Mouse (Mus musculus): Measurements from ENCODE around the gene Nol4l. TPM values are rescaled to one million over a fixed set of nuclear protein-coding genes. Genes with fewer than 3 reads are reported as not detected.

The Nol4l gene
- polyA plus RNA-seq, 1 experiment from 2014 or later: 13.8 TPM

- Histone ChIP-seq H3K4me2 (replicated peaks; ENCODE audit: low read depth, low read length) (peak within 1 kb of the TSS; percentile 99), H3K27ac (ENCODE audit: low read length) (peak within 1 kb of the TSS; percentile 54), H3K27me3 (ENCODE audit: insufficient read depth, low read length) (no peaks in the 10 kb centered on the region), H3K9ac (replicated peaks; ENCODE audit: low read length) (peak within 1 kb of the TSS; percentile 72), H3K4me1 (ENCODE audit: insufficient read depth, low read length) (peaks cover 48% of the 10 kb centered on the region), H3K36me3 (ENCODE audit: insufficient read depth, low read length) (no peaks in the 10 kb centered on the region), H3K9me3 (ENCODE audit: low read length) (no peaks in the 10 kb centered on the region), H3K4me3 (ENCODE audit: low read length) (peak within 1 kb of the TSS; percentile 66)
- under 1% methylated on average over 78 of the region's 83 CpGs for WGBS
- peak; percentile 50 for ATAC-seq (ENCODE audit: low FRiP score, low TSS enrichment)
Measured at GRCm38 (mm10) chr2:153492573-153493392, 37.0 kb downstream of the Nol4l start, which contains the start of gene 4930404H24Rik. 4930404H24Rik (plus strand) TSS chr2:153492790.

GRCm38 (mm10) chr2:153492179-153492517 lies 37.6 kb downstream of the Nol4l start:
- Histone ChIP-seq H3K9ac (replicated peaks; ENCODE audit: low read length) (peak overlapping the region; percentile 72), H3K36me3 (ENCODE audit: insufficient read depth, low read length) (no peaks in the 10 kb centered on the region), H3K27ac (ENCODE audit: low read length) (peak overlapping the region; percentile 54), H3K4me1 (ENCODE audit: insufficient read depth, low read length) (peaks cover 44% of the 10 kb centered on the region), H3K4me3 (ENCODE audit: low read length) (peak overlapping the region; percentile 66), H3K4me2 (replicated peaks; ENCODE audit: low read depth, low read length) (peak overlapping the region; percentile 99), H3K9me3 (ENCODE audit: low read length) (no peaks in the 10 kb centered on the region), H3K27me3 (ENCODE audit: insufficient read depth, low read length) (no peaks in the 10 kb centered on the region)
- under 1% methylated on average over 18 of the region's 24 CpGs for WGBS
- peak; percentile 20 for ATAC-seq (ENCODE audit: low FRiP score, low TSS enrichment)

- peak overlapping the region; percentile 66 for H3K4me3 ChIP-seq (ENCODE audit: low read length)
- H3K27me3 ChIP-seq (ENCODE audit: insufficient read depth, low read length): no peaks in the 10 kb centered on the region
- 10% methylated on average over 18 of the region's 18 CpGs for WGBS
- H3K9ac ChIP-seq (replicated peaks; ENCODE audit: low read length): peak overlapping the region; percentile 72
- H3K27ac ChIP-seq (ENCODE audit: low read length): peak overlapping the region; percentile 54
- H3K36me3 ChIP-seq (ENCODE audit: insufficient read depth, low read length): no peaks in the 10 kb centered on the region
- ATAC-seq (ENCODE audit: low FRiP score, low TSS enrichment): no peak
- peaks cover 39% of the 10 kb centered on the region for H3K4me1 ChIP-seq (ENCODE audit: insufficient read depth, low read length)
- no peaks in the 10 kb centered on the region for H3K9me3 ChIP-seq (ENCODE audit: low read length)
- H3K4me2 ChIP-seq (replicated peaks; ENCODE audit: low read depth, low read length): peak overlapping the region; percentile 99
Measured at GRCm38 (mm10) chr2:153491512-153492178, 38.1 kb downstream of the Nol4l start.

GRCm38 (mm10) chr2:153490940-153491339 lies 38.8 kb downstream of the Nol4l start:
- Histone ChIP-seq H3K4me2 (replicated peaks; ENCODE audit: low read depth, low read length) (no peak overlapping the region), H3K4me3 (ENCODE audit: low read length) (no peak overlapping the region), H3K4me1 (ENCODE audit: insufficient read depth, low read length) (peaks cover 33% of the 10 kb centered on the region), H3K27ac (ENCODE audit: low read length) (no peak overlapping the region), H3K27me3 (ENCODE audit: insufficient read depth, low read length) (no peaks in the 10 kb centered on the region), H3K9ac (replicated peaks; ENCODE audit: low read length) (no peak overlapping the region), H3K36me3 (ENCODE audit: insufficient read depth, low read length) (no peaks in the 10 kb centered on the region), H3K9me3 (ENCODE audit: low read length) (no peaks in the 10 kb centered on the region)
- 27% methylated on average over 5 of the region's 5 CpGs for WGBS
- ATAC-seq (ENCODE audit: low FRiP score, low TSS enrichment): no peak

GRCm38 (mm10) chr2:153490116-153490515 lies 39.7 kb downstream of the Nol4l start:
- 95% methylated on average over 1 of the region's 1 CpGs for WGBS
- H3K9ac ChIP-seq (replicated peaks; ENCODE audit: low read length): no peak overlapping the region
- no peak overlapping the region for H3K27ac ChIP-seq (ENCODE audit: low read length)
- no peaks in the 10 kb centered on the region for H3K36me3 ChIP-seq (ENCODE audit: insufficient read depth, low read length)
- no peak overlapping the region for H3K4me2 ChIP-seq (replicated peaks; ENCODE audit: low read depth, low read length)
- ATAC-seq (ENCODE audit: low FRiP score, low TSS enrichment): no peak
- no peaks in the 10 kb centered on the region for H3K27me3 ChIP-seq (ENCODE audit: insufficient read depth, low read length)
- H3K4me1 ChIP-seq (ENCODE audit: insufficient read depth, low read length): peaks cover 32% of the 10 kb centered on the region
- no peak overlapping the region for H3K4me3 ChIP-seq (ENCODE audit: low read length)
- H3K9me3 ChIP-seq (ENCODE audit: low read length): no peaks in the 10 kb centered on the region

- peaks cover 3% of the 10 kb centered on the region; the same call in 1 of the 2 replicates for H3K27me3 ChIP-seq (ENCODE audit: insufficient read depth, low read length)
- H3K9me3 ChIP-seq (ENCODE audit: low read length): no peaks in the 10 kb centered on the region
- H3K4me2 ChIP-seq (replicated peaks; ENCODE audit: low read depth, low read length): no peak overlapping the region
- no peak overlapping the region for H3K4me3 ChIP-seq (ENCODE audit: low read length)
- H3K36me3 ChIP-seq (ENCODE audit: insufficient read depth, low read length): no peaks in the 10 kb centered on the region
- no peak for ATAC-seq (ENCODE audit: low FRiP score, low TSS enrichment)
- peaks cover 11% of the 10 kb centered on the region for H3K4me1 ChIP-seq (ENCODE audit: insufficient read depth, low read length)
- WGBS: 63% methylated on average over 4 of the region's 4 CpGs
- H3K27ac ChIP-seq (ENCODE audit: low read length): no peak overlapping the region
- H3K9ac ChIP-seq (replicated peaks; ENCODE audit: low read length): no peak overlapping the region
Measured at GRCm38 (mm10) chr2:153484071-153484470, 45.7 kb downstream of the Nol4l start.

- Histone ChIP-seq H3K9ac (replicated peaks; ENCODE audit: low read length) (peak overlapping the region; percentile 41), H3K4me3 (ENCODE audit: low read length) (no peak overlapping the region), H3K9me3 (ENCODE audit: low read length) (no peaks in the 10 kb centered on the region), H3K27me3 (ENCODE audit: insufficient read depth, low read length) (peaks cover 3% of the 10 kb centered on the region; the same call in 1 of the 2 replicates), H3K4me2 (replicated peaks; ENCODE audit: low read depth, low read length) (peak overlapping the region; percentile 26), H3K4me1 (ENCODE audit: insufficient read depth, low read length) (peaks cover 11% of the 10 kb centered on the region), H3K36me3 (ENCODE audit: insufficient read depth, low read length) (no peaks in the 10 kb centered on the region), H3K27ac (ENCODE audit: low read length) (no peak overlapping the region)
- peak; percentile 60 for ATAC-seq (ENCODE audit: low FRiP score, low TSS enrichment)
- 7% methylated on average over 18 of the region's 20 CpGs for WGBS
Measured at GRCm38 (mm10) chr2:153483118-153483983, 46.4 kb downstream of the Nol4l start.

- H3K27me3 ChIP-seq (ENCODE audit: insufficient read depth, low read length): peaks cover 3% of the 10 kb centered on the region; the same call in 1 of the 2 replicates
- H3K4me1 ChIP-seq (ENCODE audit: insufficient read depth, low read length): peaks cover 11% of the 10 kb centered on the region
- no peak overlapping the region for H3K4me3 ChIP-seq (ENCODE audit: low read length)
- H3K36me3 ChIP-seq (ENCODE audit: insufficient read depth, low read length): no peaks in the 10 kb centered on the region
- WGBS: 77% methylated on average over 2 of the region's 2 CpGs
- no peak overlapping the region for H3K4me2 ChIP-seq (replicated peaks; ENCODE audit: low read depth, low read length)
- H3K27ac ChIP-seq (ENCODE audit: low read length): no peak overlapping the region
- ATAC-seq (ENCODE audit: low FRiP score, low TSS enrichment): no peak
- H3K9me3 ChIP-seq (ENCODE audit: low read length): no peaks in the 10 kb centered on the region
- no peak overlapping the region for H3K9ac ChIP-seq (replicated peaks; ENCODE audit: low read length)
Measured at GRCm38 (mm10) chr2:153481861-153482120, 48.0 kb downstream of the Nol4l start.

- Histone ChIP-seq H3K4me1 (ENCODE audit: insufficient read depth, low read length) (peaks cover 13% of the 10 kb centered on the region), H3K27me3 (ENCODE audit: insufficient read depth, low read length) (peaks cover 3% of the 10 kb centered on the region; the same call in 1 of the 2 replicates), H3K27ac (ENCODE audit: low read length) (no peak overlapping the region), H3K9ac (replicated peaks; ENCODE audit: low read length) (no peak overlapping the region), H3K36me3 (ENCODE audit: insufficient read depth, low read length) (no peaks in the 10 kb centered on the region), H3K4me2 (replicated peaks; ENCODE audit: low read depth, low read length) (no peak overlapping the region), H3K9me3 (ENCODE audit: low read length) (no peaks in the 10 kb centered on the region), H3K4me3 (ENCODE audit: low read length) (no peak overlapping the region)
- WGBS: 85% methylated on average over 7 of the region's 7 CpGs
- ATAC-seq (ENCODE audit: low FRiP score, low TSS enrichment): no peak
Measured at GRCm38 (mm10) chr2:153481108-153481860, 48.5 kb downstream of the Nol4l start.
